Mouse (Mus musculus) CD4-positive, CD25-positive, alpha-beta regulatory T cell, adult 2 months (primary cell): ENCODE measurements around the gene Glipr1l3.
"Not testable (repeated sequence)": the region's sequence is repeated elsewhere in the genome, so short reads cannot be mapped to it uniquely, and the experiment has no call there.

Experiments used
- DNase-seq: peaks from one replicate; pipeline ENCODE4 v3.0.0-alpha.2; 2012; ENCODE audit warnings: low read depth, low spot score

Glipr1l3 gene

GRCm38 (mm10) chr10:112159882-112160560 lies at the start of gene Glipr1l3:
TSS of gene Glipr1l3 (minus strand) at chr10:112160327.
- DNase-seq, result peak; percentile 62

- no peak for DNase-seq
Observed at GRCm38 (mm10) chr10:112203463-112203862, 43.3 kb upstream of the Glipr1l3 start.

- not testable (repeated sequence) for DNase-seq
Observed at GRCm38 (mm10) chr10:112193919-112194318, 33.8 kb upstream of the Glipr1l3 start.

- not testable (repeated sequence) for DNase-seq
Observed at GRCm38 (mm10) chr10:112177027-112177426, 16.9 kb upstream of the Glipr1l3 start.

GRCm38 (mm10) chr10:112163168-112163766 lies 3.1 kb upstream of the Glipr1l3 start, which contains the start of gene Caps2:
TSS of gene Caps2 (plus strand) at chr10:112163621.
- DNase-seq, result no peak

- no peak for DNase-seq
Observed at GRCm38 (mm10) chr10:112139834-112140233, 20.3 kb downstream of the Glipr1l3 start.

- no peak for DNase-seq
Observed at GRCm38 (mm10) chr10:112138871-112139430, 21.2 kb downstream of the Glipr1l3 start.

GRCm38 (mm10) chr10:112138050-112138870 lies 21.9 kb downstream of the Glipr1l3 start:
- peak; percentile 24 for DNase-seq

- no peak for DNase-seq
Observed at GRCm38 (mm10) chr10:112132194-112132593, 27.9 kb downstream of the Glipr1l3 start.

GRCm38 (mm10) chr10:112127682-112128230 lies 32.4 kb downstream of the Glipr1l3 start:
- not testable (repeated sequence) for DNase-seq

- DNase-seq, result not testable (repeated sequence)
Observed at GRCm38 (mm10) chr10:112125090-112125489, 35.0 kb downstream of the Glipr1l3 start.

- DNase-seq, result no peak
Observed at GRCm38 (mm10) chr10:112110401-112110800, 49.7 kb downstream of the Glipr1l3 start.

GRCm38 (mm10) chr10:112105785-112106184 lies 54.3 kb downstream of the Glipr1l3 start:
- DNase-seq, result peak; percentile 69
